Mouse (Mus musculus): ENCODE measurements at regions not wholly inside any gene's neighbourhood (a gene's known extent, or its start where the extent isn't known, plus 50 kb on each side); places are given as distances from the start of the nearest gene placed in this dataset.

- no peak for TF ChIP-seq CTCF (IDR thresholded peaks at IDR 0.05)
- no peak for TF ChIP-seq EP300 (IDR thresholded peaks at IDR 0.05)
Observed at GRCm38 (mm10) chr13:114726828-114727227, 91.2 kb upstream of the Mocs2 start.

Measured in lung, postnatal 0 days (tissue).